Mouse (Mus musculus) heart, adult 2 months (tissue): ENCODE data around the gene Tbc1d4.

ENCODE experiments used
- CTCF ChIP-seq: fragments of 200-600 bp; IDR thresholded peaks from 2 replicates; pipeline ENCODE4 v1.8.1; 2022; ENCODE audit warnings: antibody characterized with exemption, mild to moderate bottlenecking, moderate library complexity
- EP300 ChIP-seq: fragments of 200-500 bp; IDR thresholded peaks from 2 replicates; pipeline ENCODE4 v1.6.1; 2011; ENCODE audit warnings: low read depth, low read length, control low read depth; ENCODE audit not compliant: insufficient read depth
- POLR2A ChIP-seq: fragments of 200-500 bp; IDR thresholded peaks from 2 replicates; pipeline ENCODE4 v1.6.1; 2011; ENCODE audit warnings: mild to moderate bottlenecking, low read depth, low read length, control low read depth; ENCODE audit not compliant: insufficient read depth

DNA sequence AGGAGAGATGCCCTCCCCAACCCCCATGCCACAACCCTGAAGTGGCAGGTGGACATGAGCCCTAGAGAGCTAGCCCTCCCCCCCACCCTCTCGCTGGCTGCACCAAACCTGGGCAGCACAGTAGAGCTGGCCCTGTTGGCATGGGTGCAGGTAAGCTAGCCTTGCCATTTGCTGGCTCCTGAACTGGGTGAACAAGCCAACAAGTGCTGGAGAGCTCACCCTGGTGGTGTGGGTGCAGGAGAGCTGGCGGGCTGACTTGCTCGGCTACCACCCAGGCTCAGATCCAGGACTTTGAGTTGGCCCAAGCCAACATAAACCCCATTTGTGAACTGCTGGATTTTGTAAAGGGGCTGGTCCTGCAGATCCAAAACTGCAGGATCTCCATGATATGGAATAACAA, 68.5 kb downstream of the Tbc1d4 start:
- no peak for TF ChIP-seq EP300
- peak; percentile 28 for TF ChIP-seq CTCF
- TF ChIP-seq POLR2A = no peak
